Mouse (Mus musculus) heart, embryonic 11.5 days (tissue): ENCODE measurements around the gene Gm20388. TPM values are rescaled to one million over a fixed set of nuclear protein-coding genes. Genes with fewer than 3 reads are reported as not detected.

ENCODE experiments used
- ATAC-seq: fragments of 200-750 bp; cut with Nextera tagmentation; replicated peaks from 2 replicates; pipeline ENCODE4 v1.8.0; 2017; ENCODE audit warnings: moderate library complexity; ENCODE audit not compliant: insufficient number of reproducible peaks, low FRiP score, low TSS enrichment
- H3K27ac ChIP-seq: fragments of 300-500 bp; sonication (generic); 2 replicates; pipeline ENCODE4 v1.5.1; 2014; ENCODE audit warnings: mild to moderate bottlenecking, low read depth, low read length
- H3K27me3 ChIP-seq: fragments of 300-500 bp; sonication (generic); 2 replicates; pipeline ENCODE4 v1.6.1; 2014; ENCODE audit warnings: mild to moderate bottlenecking, low read length, mixed read lengths; ENCODE audit not compliant: control insufficient read depth, insufficient read depth
- H3K36me3 ChIP-seq: fragments of 300-500 bp; sonication (generic); 2 replicates; pipeline ENCODE4 v1.6.1; 2014; ENCODE audit warnings: mild to moderate bottlenecking, low read length, moderate library complexity, mixed read lengths; ENCODE audit not compliant: control insufficient read depth, insufficient read depth
- H3K4me1 ChIP-seq: fragments of 300-500 bp; sonication (generic); 2 replicates; pipeline ENCODE4 v1.6.1; 2014; ENCODE audit warnings: low read length; ENCODE audit not compliant: control insufficient read depth, insufficient read depth
- H3K4me2 ChIP-seq: fragments of 300-500 bp; sonication (generic); 2 replicates; pipeline ENCODE4 v1.6.1; 2014; ENCODE audit warnings: mild to moderate bottlenecking, moderate library complexity
- H3K4me3 ChIP-seq: fragments of 300-500 bp; sonication (generic); 2 replicates; pipeline ENCODE4 v1.5.1; 2014; ENCODE audit warnings: low read depth, low read length
- H3K9ac ChIP-seq: fragments of 300-500 bp; sonication (generic); 2 replicates; pipeline ENCODE4 v1.6.1; 2014; ENCODE audit warnings: mild to moderate bottlenecking, low read depth, low read length, moderate library complexity
- H3K9me3 ChIP-seq: fragments of 300-500 bp; sonication (generic); replicated peaks from 2 replicates; pipeline ENCODE4 v1.6.1; 2016; ENCODE audit warnings: low read length; ENCODE audit not compliant: control insufficient read depth
- WGBS: fragments of 180-500 bp; shearing (Covaris S2); extraction: QIAGEN DNeasy Blood & Tissue Kit; methylation state at CpG from one replicate; pipeline ENCODE4 v1.1.7; 2014; ENCODE audit not compliant: insufficient replicate concordance; 5-methylcytosine and 5-hydroxymethylcytosine counted together
- polyA plus RNA-seq: library from polyadenylated mRNA; unstranded; fragments of >200 nt; fragmentation: Nextera tagmentation; extraction: Ambion mirVana; gene quantifications from 2 replicates; pipeline ENCODE4 v1.2.1, GENCODE M21; 2014

The Gm20388 gene
- polyA plus RNA-seq, 1 experiment from 2014 or later = 6.4 TPM

DNA sequence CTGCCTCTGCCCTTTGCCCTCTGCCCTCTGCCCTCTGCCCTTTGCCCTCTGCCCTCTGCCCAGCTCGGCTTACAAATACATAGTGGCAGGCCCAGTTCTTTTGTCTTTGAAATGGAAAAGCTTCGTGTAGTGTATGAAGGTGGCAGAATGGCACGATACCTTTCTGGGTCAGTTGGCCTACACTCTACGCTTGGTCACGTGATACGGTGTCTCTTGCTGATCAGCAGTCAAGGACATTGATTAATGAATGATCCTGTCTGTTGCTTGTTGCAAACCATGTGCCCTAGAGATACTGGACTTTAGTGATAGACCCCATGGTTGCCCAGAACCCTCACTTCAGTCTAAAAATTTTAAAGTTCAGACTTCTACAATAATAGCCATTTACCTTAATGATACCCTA lies 4400.5 kb downstream of the Gm20388 start:
- no peak for ATAC-seq
- H3K4me1 ChIP-seq = peaks cover 31% of the 10 kb centered on the region
- WGBS = 91% methylated on average over 6 of the region's 6 CpGs
- H3K27ac ChIP-seq = no peak overlapping the region
- no peak overlapping the region for H3K4me2 ChIP-seq
- H3K9me3 ChIP-seq = no peaks in the 10 kb centered on the region
- H3K9ac ChIP-seq = no peak overlapping the region
- H3K27me3 ChIP-seq = no peaks in the 10 kb centered on the region
- no peaks in the 10 kb centered on the region for H3K36me3 ChIP-seq
- no peak overlapping the region for H3K4me3 ChIP-seq

DNA sequence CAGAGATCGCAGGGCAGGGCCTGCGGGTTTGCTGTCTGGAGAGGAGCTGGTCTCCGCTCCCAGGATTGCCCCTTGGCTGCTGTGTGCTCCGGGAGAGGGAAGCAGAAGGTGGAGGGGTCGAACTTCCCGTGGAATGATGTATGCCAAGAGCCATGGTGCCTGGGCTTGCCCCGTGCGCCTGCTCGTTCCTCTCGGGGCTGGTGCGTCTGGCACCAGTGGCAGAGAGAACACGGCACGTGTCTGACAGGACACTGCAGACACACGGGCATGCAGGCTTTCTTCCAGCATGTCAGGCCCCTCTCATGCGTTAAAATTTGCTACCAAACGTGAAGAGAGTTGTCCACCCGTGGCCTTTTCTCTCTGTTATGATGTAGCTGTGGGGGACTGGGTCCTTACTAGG lies 4401.1 kb downstream of the Gm20388 start:
- Histone ChIP-seq H3K27ac (no peak overlapping the region), H3K4me2 (no peak overlapping the region), H3K4me3 (no peak overlapping the region), H3K27me3 (no peaks in the 10 kb centered on the region), H3K9ac (no peak overlapping the region), H3K9me3 (no peaks in the 10 kb centered on the region), H3K4me1 (peaks cover 32% of the 10 kb centered on the region), H3K36me3 (no peaks in the 10 kb centered on the region)
- ATAC-seq = no peak
- 91% methylated on average over 17 of the region's 17 CpGs for WGBS

DNA sequence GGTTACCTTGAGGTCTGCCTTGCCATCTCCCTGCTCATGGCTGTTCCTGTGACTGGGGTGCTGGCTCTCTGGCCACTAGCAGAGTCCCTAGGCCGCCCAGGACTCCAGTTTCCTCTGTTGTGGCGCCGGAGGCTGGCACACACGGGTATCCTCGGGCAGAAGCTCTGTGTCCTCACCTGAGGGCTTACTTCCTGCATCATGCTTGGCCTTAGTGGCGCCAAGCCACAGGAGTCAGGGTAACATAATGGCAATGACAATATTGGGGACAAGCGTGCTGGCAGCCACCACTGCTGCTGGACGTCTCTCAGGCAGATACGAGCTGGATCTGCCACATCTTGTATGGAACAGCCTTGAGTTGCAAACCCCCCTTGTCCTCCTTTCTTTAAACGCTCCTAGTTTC lies 4401.6 kb downstream of the Gm20388 start:
- no peak overlapping the region for H3K9ac ChIP-seq
- ATAC-seq = no peak
- H3K4me3 ChIP-seq = no peak overlapping the region
- no peak overlapping the region for H3K4me2 ChIP-seq
- no peaks in the 10 kb centered on the region for H3K36me3 ChIP-seq
- no peak overlapping the region for H3K27ac ChIP-seq
- 88% methylated on average over 10 of the region's 10 CpGs for WGBS
- peaks cover 37% of the 10 kb centered on the region for H3K4me1 ChIP-seq
- H3K9me3 ChIP-seq = no peaks in the 10 kb centered on the region
- no peaks in the 10 kb centered on the region for H3K27me3 ChIP-seq

DNA sequence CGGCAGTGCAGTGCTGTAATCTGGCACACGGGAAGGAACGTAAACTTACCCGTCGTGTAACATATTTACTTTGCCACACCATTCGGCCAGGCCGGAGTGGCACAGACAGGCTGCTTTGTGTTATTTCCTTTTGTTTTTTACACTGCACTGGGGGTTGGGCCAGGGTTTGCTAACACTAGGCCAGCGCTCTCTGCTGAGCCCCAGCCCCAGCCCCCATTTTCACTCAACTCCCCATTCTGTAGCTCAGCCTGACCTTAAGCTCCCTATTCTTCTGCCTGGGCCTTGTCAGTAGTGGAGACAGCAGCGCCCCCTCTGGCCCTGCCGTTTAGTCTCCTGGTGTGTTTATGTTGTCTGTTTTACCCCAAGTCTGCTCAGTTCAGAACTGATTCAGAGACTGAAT lies 4404.2 kb downstream of the Gm20388 start:
- H3K27ac ChIP-seq = no peak overlapping the region
- no peak for ATAC-seq
- no peak overlapping the region for H3K4me2 ChIP-seq
- H3K9me3 ChIP-seq = no peaks in the 10 kb centered on the region
- H3K4me1 ChIP-seq = peaks cover 53% of the 10 kb centered on the region
- H3K4me3 ChIP-seq = no peak overlapping the region
- H3K27me3 ChIP-seq = no peaks in the 10 kb centered on the region
- H3K9ac ChIP-seq = no peak overlapping the region
- 50% methylated on average over 10 of the region's 10 CpGs for WGBS
- H3K36me3 ChIP-seq = no peaks in the 10 kb centered on the region

DNA sequence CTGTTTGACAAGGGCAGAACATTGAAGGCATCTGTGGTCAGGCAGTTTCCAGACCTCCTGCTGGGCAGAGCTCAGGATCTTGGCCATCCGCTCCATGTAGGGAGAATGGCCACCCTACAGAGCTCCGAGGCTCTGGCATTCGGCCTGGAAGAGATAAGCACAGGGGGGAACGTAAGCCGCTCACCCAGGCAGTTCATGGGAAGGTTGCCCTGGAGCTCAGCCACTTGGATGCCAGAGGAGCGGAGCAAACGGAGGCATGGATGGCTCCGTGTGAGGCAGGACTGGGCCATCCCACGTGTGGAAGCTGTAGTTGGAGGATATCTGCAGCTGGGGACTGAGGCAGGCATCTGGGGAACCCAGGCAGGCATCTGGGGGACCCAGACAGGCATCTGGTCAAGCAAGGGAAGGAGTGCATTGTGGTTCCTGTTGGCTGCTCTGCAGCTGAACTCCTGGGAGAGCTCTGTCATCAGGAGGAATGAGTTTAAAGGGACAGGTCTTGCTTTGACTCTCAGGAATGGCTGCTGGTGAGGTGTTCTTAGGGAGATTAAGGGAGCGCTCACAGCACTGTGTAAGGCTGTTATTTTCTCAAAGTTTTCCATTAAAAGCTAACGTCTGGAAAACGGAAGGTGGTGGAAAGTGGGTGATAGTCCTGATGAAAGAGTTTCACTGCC lies 4406.0 kb downstream of the Gm20388 start:
- ATAC-seq = 0 out of 2 replicates have a peak, but pooled peaks have one; percentile 56
- Histone ChIP-seq H3K27ac (peak overlapping the region; percentile 55), H3K9ac (no peak overlapping the region)

DNA sequence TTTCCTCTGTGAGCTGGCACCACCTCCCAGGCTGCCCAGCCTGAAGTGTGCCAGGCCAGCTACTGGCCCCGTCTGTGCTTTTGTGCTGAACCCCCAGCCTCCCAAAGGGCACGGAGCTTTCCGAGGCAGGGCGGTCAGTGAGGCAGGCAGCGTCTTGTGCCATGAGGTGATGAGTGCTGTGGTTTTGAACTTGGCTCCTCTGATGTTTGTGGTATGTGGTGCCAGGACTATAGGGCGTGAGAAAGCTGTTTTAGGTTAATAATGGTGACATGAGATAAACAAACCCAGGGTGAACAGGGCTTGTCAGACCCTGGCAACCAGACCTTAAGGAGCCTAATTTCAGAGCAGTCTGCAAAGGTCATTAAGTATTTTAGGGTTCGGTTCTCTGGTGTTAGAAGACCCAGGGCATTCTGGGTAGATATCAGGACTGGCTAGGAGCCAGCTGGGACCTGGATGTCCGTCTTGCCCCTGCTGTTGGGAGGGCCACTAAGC lies 4406.6 kb downstream of the Gm20388 start:
- Histone ChIP-seq H3K4me3 (no peak overlapping the region), H3K27me3 (no peaks in the 10 kb centered on the region), H3K9me3 (no peaks in the 10 kb centered on the region), H3K4me1 (peaks cover 57% of the 10 kb centered on the region), H3K36me3 (no peaks in the 10 kb centered on the region), H3K9ac (no peak overlapping the region), H3K27ac (peak overlapping the region; percentile 48), H3K4me2 (no peak overlapping the region)
- ATAC-seq = no peak
- 35% methylated on average over 8 of the region's 8 CpGs for WGBS

More for the DNA sequence above, 4406.0 kb downstream of the Gm20388 start:
- peaks cover 57% of the 10 kb centered on the region for H3K4me1 ChIP-seq
- no peak overlapping the region for H3K4me3 ChIP-seq
- H3K4me2 ChIP-seq = peak overlapping the region; percentile 29; the same call in 1 of the 2 replicates
- no peaks in the 10 kb centered on the region for H3K9me3 ChIP-seq
- no peaks in the 10 kb centered on the region for H3K36me3 ChIP-seq
- 20% methylated on average over 12 of the region's 12 CpGs for WGBS
- no peaks in the 10 kb centered on the region for H3K27me3 ChIP-seq

DNA sequence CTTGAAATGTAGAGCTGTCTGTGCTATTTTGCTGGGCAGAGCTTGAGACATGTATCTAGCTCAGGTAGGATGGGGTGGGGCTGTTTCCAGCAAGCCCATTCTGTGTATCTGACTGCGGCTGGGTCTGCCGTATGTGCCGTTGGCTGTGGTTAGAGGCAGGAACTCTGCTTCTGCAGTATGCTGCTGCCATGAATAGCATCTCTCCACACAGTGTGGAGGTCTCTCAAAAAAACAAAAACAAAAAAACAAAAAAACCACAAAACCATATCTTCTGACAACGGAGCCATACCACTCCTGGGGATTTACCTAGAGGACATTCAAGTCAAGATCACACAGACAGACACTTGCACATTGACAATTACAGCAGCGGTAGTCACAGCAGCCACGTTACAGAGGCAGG lies 4407.2 kb downstream of the Gm20388 start:
- 78% methylated on average over 6 of the region's 6 CpGs for WGBS
- Histone ChIP-seq H3K4me1 (peaks cover 57% of the 10 kb centered on the region), H3K9me3 (no peaks in the 10 kb centered on the region), H3K27ac (no peak overlapping the region), H3K9ac (no peak overlapping the region), H3K36me3 (no peaks in the 10 kb centered on the region), H3K4me3 (no peak overlapping the region), H3K27me3 (no peaks in the 10 kb centered on the region), H3K4me2 (no peak overlapping the region)
- no peak for ATAC-seq

DNA sequence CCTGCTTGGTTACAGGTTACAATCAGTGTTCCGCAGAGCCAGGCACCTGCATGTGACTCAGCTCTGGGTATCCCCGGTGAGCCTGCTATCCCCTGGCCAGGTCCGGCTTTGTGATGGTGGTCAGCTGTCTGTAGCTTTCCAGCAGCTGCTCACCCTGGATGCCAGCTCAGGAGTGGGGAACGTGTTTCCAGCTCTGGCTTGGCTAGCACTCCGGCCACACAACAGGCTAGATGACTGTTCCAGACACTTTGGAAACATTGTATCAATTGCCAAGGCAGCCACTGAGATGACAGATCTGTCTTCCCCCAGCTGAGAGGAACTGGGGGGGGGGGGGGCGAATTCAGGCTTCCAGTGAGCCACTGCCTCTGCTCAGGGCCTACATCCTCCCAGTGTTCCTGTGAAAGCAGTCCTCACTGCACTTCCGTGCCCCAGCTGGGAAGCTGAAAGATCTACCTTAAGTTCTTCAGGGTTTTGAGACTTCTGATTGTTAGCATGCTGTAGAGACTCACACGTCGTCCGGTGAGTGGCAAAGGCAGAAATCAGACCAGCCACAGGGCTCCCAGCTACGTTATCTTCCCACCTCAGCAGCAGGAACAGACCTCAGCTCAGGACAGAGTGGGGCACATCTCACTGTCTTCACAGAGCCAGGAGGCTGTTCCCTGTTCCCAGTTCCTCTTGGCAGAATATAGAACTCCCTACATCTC lies 4408.1 kb downstream of the Gm20388 start:
- H3K36me3 ChIP-seq = 0 out of 2 replicates have a peak, but pooled peaks cover 3% of the 10 kb centered on the region
- no peak for ATAC-seq
- H3K27ac ChIP-seq = 0 out of 2 replicates have a peak overlapping the region, but pooled peaks have one; percentile 10
- H3K4me1 ChIP-seq = peaks cover 51% of the 10 kb centered on the region
- no peak overlapping the region for H3K9ac ChIP-seq
- no peak overlapping the region for H3K4me2 ChIP-seq
- 49% methylated on average over 11 of the region's 11 CpGs for WGBS
- H3K27me3 ChIP-seq = no peaks in the 10 kb centered on the region
- H3K9me3 ChIP-seq = no peaks in the 10 kb centered on the region
- no peak overlapping the region for H3K4me3 ChIP-seq
